Mouse (Mus musculus) midbrain, embryonic 15.5 days (tissue): ENCODE measurements around the gene Syt8. TPM values are rescaled to one million over a fixed set of nuclear protein-coding genes. Genes with fewer than 3 reads are reported as not detected.

Source experiments
- ATAC-seq: fragments of 200-750 bp; cut with Nextera tagmentation; replicated peaks from 2 replicates; pipeline ENCODE4 v1.8.0; 2017; ENCODE audit warnings: moderate TSS enrichment
- H3K27ac ChIP-seq: fragments of 300-500 bp; sonication (generic); 2 replicates; pipeline ENCODE4 v1.5.1; 2015; ENCODE audit warnings: mild to moderate bottlenecking, inconsistent platforms
- H3K27me3 ChIP-seq: fragments of 300-500 bp; sonication (generic); replicated peaks from 2 replicates; pipeline ENCODE4 v1.6.1; 2015; ENCODE audit warnings: inconsistent platforms
- H3K36me3 ChIP-seq: fragments of 300-500 bp; sonication (generic); replicated peaks from 2 replicates; pipeline ENCODE4 v1.6.1; 2015; ENCODE audit warnings: inconsistent platforms
- H3K4me1 ChIP-seq: fragments of 300-500 bp; sonication (generic); 2 replicates; pipeline ENCODE4 v1.6.1; 2015; ENCODE audit warnings: inconsistent platforms
- H3K4me2 ChIP-seq: fragments of 300-500 bp; sonication (generic); 2 replicates; pipeline ENCODE4 v1.6.1; 2015; ENCODE audit warnings: inconsistent platforms, mild to moderate bottlenecking, moderate library complexity
- H3K4me3 ChIP-seq: fragments of 300-500 bp; sonication (generic); 2 replicates; pipeline ENCODE4 v1.5.1; 2015; ENCODE audit warnings: mild to moderate bottlenecking, inconsistent platforms
- H3K9ac ChIP-seq: fragments of 300-500 bp; sonication (generic); 2 replicates; pipeline ENCODE4 v1.6.1; 2015; ENCODE audit warnings: mild to moderate bottlenecking, inconsistent platforms
- H3K9me3 ChIP-seq: fragments of 300-500 bp; sonication (generic); 2 replicates; pipeline ENCODE4 v1.6.1; 2016; ENCODE audit warnings: inconsistent platforms
- WGBS: fragments of 180-500 bp; shearing (Covaris S2); methylation state at CpG from one replicate; pipeline ENCODE4 v1.1.7; 2015; ENCODE audit warnings: mixed read lengths; 5-methylcytosine and 5-hydroxymethylcytosine counted together
- polyA plus RNA-seq: library from polyadenylated mRNA; unstranded; fragments of >200 nt; fragmentation: Nextera tagmentation; extraction: Ambion mirVana; gene quantifications from 2 replicates; pipeline ENCODE4 v1.2.1, GENCODE M21; 2015

The Syt8 gene
- polyA plus RNA-seq: not detected in 2 replicates

DNA sequence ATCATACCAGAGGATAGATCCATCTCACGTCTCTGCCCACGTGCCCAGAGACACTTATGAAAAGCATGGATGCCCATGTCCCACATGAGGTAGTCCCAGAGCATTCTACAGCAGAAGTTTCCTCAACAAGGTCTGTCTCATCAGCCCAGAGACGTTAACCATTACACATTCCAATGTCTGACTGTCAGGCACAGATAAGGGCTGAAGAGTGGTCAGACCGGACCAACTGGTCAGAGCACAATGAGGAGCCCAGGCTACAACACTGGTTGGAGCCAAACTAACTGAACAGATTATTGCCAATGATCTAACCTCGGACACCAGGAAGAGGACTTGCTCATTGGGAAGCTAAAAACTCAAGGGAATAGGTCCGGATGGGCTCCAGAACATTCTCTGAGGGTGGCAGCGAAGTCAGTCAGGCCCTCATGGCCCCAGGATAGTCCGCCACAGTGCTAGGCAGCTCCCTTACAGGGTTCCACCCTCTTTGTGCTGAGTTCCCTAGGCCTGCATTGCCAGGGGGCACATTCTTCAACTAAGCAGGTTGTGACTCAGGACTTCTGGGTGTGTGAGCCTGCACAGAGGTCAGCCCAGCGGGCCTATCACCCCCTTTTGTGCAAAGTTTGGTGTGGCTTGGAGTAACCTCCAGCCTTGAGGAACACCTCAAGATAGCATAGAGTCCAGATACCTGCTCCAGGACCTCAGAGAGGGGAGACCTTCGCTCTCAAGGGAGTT, at the start of gene Syt8:
Gene Syt8 (plus strand): TSS at position 714 of the 729 bp plus-strand sequence.
- no peak for ATAC-seq

GRCm38 (mm10) chr7:142385742-142386403, 48.8 kb upstream of the Syt8 start:
- Histone ChIP-seq H3K4me1 (peaks cover 19% of the 10 kb centered on the region), H3K9me3 (no peaks in the 10 kb centered on the region), H3K9ac (no peak overlapping the region), H3K4me2 (peak overlapping the region; percentile 81), H3K27ac (no peak overlapping the region), H3K27me3 (no peaks in the 10 kb centered on the region), H3K36me3 (peaks cover 25% of the 10 kb centered on the region), H3K4me3 (0 out of 2 replicates have a peak overlapping the region, but pooled peaks have one; percentile 91)
- WGBS: 92% methylated on average over 3 of the region's 3 CpGs
- no peak for ATAC-seq

More for the DNA sequence above, at the start of gene Syt8:
- H3K36me3 ChIP-seq: no peaks in the 10 kb centered on the region
- no peak within 1 kb of the TSS for H3K4me2 ChIP-seq
- no peak within 1 kb of the TSS for H3K9ac ChIP-seq
- WGBS: 88% methylated on average over 10 of the region's 10 CpGs
- H3K27ac ChIP-seq: no peak within 1 kb of the TSS
- no peaks in the 10 kb centered on the region for H3K27me3 ChIP-seq
- peaks cover 7% of the 10 kb centered on the region for H3K4me1 ChIP-seq
- H3K4me3 ChIP-seq: no peak within 1 kb of the TSS
- H3K9me3 ChIP-seq: no peaks in the 10 kb centered on the region

DNA sequence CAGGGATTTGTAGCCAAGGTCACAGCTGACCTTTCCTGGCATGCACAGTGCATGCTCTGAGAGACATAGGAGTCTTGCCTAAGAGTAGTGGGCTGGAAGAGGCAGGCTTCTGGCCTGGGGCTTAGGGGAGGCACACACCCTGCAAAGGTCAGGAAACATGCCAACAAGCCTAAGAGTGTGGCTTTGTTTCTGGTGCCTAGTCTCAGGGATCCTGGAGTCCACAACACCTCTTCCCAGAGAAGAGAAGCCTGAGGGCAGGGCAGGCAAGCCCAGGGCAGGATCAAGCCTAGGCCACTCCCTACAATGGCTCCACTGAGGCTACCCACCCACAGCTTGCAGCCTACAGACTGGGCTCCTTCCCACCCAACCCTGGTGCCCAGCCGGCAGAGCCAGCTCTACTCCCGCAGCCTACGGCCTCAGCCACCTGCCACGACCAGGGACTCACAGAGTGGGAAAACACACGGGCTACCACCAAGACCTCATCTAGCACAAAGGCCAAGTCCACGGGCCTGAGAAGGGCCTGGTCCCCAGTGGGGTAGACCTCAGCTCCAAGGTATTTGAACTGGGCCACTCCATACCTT, 47.9 kb upstream of the Syt8 start:
- H3K4me1 ChIP-seq: peaks cover 19% of the 10 kb centered on the region
- H3K4me2 ChIP-seq: peak overlapping the region; percentile 81
- 68% methylated on average over 6 of the region's 6 CpGs for WGBS
- H3K4me3 ChIP-seq: peak overlapping the region; percentile 91
- H3K9me3 ChIP-seq: no peaks in the 10 kb centered on the region
- no peak overlapping the region for H3K27ac ChIP-seq
- H3K27me3 ChIP-seq: no peaks in the 10 kb centered on the region
- ATAC-seq: 0 out of 2 replicates have a peak, but pooled peaks have one; percentile 2
- H3K9ac ChIP-seq: peak overlapping the region; percentile 83
- peaks cover 19% of the 10 kb centered on the region for H3K36me3 ChIP-seq

GRCm38 (mm10) chr7:142387419-142388148, 47.1 kb upstream of the Syt8 start, which contains the start of gene Ctsd:
TSS of gene Ctsd (minus strand) at chr7:142388038.
- peak; percentile 97 for ATAC-seq
- under 1% methylated on average over 55 of the region's 55 CpGs for WGBS
- H3K9me3 ChIP-seq: no peaks in the 10 kb centered on the region
- peak within 1 kb of the TSS; percentile 91 for H3K4me3 ChIP-seq
- H3K4me2 ChIP-seq: peak within 1 kb of the TSS; percentile 81
- H3K27ac ChIP-seq: peak within 1 kb of the TSS; percentile 75
- peaks cover 19% of the 10 kb centered on the region for H3K4me1 ChIP-seq
- H3K27me3 ChIP-seq: no peaks in the 10 kb centered on the region
- H3K36me3 ChIP-seq: peaks cover 11% of the 10 kb centered on the region
- H3K9ac ChIP-seq: peak within 1 kb of the TSS; percentile 83

DNA sequence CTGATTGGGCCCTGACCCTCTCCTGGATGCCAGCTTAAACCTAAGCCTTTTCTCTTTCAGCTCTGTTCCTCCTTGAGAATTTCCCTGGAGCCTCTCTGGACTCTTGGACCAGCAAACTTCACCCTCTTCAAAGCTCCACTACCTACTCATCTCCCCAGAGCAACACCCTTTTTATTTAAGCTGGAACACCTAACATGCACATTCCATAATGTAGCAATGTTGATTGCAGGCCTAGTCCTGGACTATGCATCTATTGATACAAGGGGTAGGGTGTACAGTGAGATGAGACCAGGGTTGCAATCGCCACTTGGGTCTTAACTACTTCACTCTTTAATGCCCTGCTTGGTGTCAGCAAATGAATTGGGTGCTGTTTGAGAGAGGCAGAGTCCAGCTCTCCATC, 46.5 kb upstream of the Syt8 start:
- peak overlapping the region; percentile 81 for H3K4me2 ChIP-seq
- H3K4me1 ChIP-seq: peaks cover 19% of the 10 kb centered on the region
- peak overlapping the region; percentile 83 for H3K9ac ChIP-seq
- no peaks in the 10 kb centered on the region for H3K9me3 ChIP-seq
- whole genome bisulfite sequencing: 87% methylated on average over 1 of the region's 1 CpGs
- ATAC-seq: peak; percentile 59; the same call in 1 of the 2 replicates
- peak overlapping the region; percentile 75 for H3K27ac ChIP-seq
- peak overlapping the region; percentile 91 for H3K4me3 ChIP-seq
- no peaks in the 10 kb centered on the region for H3K27me3 ChIP-seq
- H3K36me3 ChIP-seq: peaks cover 6% of the 10 kb centered on the region

DNA sequence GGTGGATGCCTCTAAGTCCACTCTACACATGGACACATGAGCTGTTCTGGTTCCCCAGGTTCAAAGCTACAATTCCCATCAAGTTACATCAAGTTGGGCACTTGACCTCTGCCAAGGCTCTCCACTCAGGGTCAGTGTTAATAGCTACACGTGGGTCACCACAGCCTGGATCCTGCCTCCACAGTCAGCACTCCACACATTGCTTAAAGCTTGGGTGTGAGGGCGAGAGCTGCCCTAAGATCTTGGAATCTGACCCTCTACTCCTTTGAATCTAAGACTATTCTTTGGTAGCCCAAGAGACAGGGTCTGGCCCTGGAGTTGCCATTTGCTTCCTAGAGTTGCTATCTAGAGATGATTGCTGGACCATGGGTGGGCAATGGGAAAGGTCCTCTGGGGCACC, 45.9 kb upstream of the Syt8 start:
- Histone ChIP-seq H3K27ac (no peak overlapping the region), H3K4me3 (no peak overlapping the region)
- 97% methylated on average over 2 of the region's 2 CpGs for WGBS

GRCm38 (mm10) chr7:142389961-142390650, 44.5 kb upstream of the Syt8 start:
- no peaks in the 10 kb centered on the region for H3K36me3 ChIP-seq
- H3K27ac ChIP-seq: no peak overlapping the region
- WGBS: 86% methylated on average over 3 of the region's 3 CpGs

More for the DNA sequence above, 45.9 kb upstream of the Syt8 start:
- peaks cover under 1% of the 10 kb centered on the region; the same call in 1 of the 2 replicates for H3K36me3 ChIP-seq
- H3K4me2 ChIP-seq: no peak overlapping the region
- no peak for ATAC-seq
- no peak overlapping the region for H3K9ac ChIP-seq
- no peaks in the 10 kb centered on the region for H3K9me3 ChIP-seq
- H3K4me1 ChIP-seq: peaks cover 19% of the 10 kb centered on the region
- H3K27me3 ChIP-seq: no peaks in the 10 kb centered on the region

GRCm38 (mm10) chr7:142391108-142391507, 43.5 kb upstream of the Syt8 start:
- H3K4me3 ChIP-seq: no peak overlapping the region

More at GRCm38 (mm10) chr7:142389961-142390650, 44.5 kb upstream of the Syt8 start:
- H3K9me3 ChIP-seq: no peaks in the 10 kb centered on the region
- peaks cover 19% of the 10 kb centered on the region for H3K4me1 ChIP-seq
- no peaks in the 10 kb centered on the region for H3K27me3 ChIP-seq
- no peak overlapping the region for H3K4me2 ChIP-seq
- H3K4me3 ChIP-seq: no peak overlapping the region
- H3K9ac ChIP-seq: no peak overlapping the region
- no peak for ATAC-seq

GRCm38 (mm10) chr7:142391609-142392008, 43.0 kb upstream of the Syt8 start:
- Histone ChIP-seq H3K4me1 (peaks cover 8% of the 10 kb centered on the region), H3K36me3 (no peaks in the 10 kb centered on the region), H3K27me3 (no peaks in the 10 kb centered on the region), H3K4me2 (no peak overlapping the region), H3K9ac (no peak overlapping the region), H3K9me3 (no peaks in the 10 kb centered on the region), H3K4me3 (no peak overlapping the region), H3K27ac (no peak overlapping the region)
- WGBS: 60% methylated on average over 4 of the region's 4 CpGs
- no peak for ATAC-seq

More at GRCm38 (mm10) chr7:142391108-142391507, 43.5 kb upstream of the Syt8 start:
- no peak overlapping the region for H3K4me2 ChIP-seq
- H3K4me1 ChIP-seq: peaks cover 13% of the 10 kb centered on the region
- no peaks in the 10 kb centered on the region for H3K9me3 ChIP-seq
- H3K36me3 ChIP-seq: no peaks in the 10 kb centered on the region
- H3K9ac ChIP-seq: no peak overlapping the region
- H3K27me3 ChIP-seq: no peaks in the 10 kb centered on the region
- no peak overlapping the region for H3K27ac ChIP-seq
- 78% methylated on average over 3 of the region's 3 CpGs for WGBS
- no peak for ATAC-seq

DNA sequence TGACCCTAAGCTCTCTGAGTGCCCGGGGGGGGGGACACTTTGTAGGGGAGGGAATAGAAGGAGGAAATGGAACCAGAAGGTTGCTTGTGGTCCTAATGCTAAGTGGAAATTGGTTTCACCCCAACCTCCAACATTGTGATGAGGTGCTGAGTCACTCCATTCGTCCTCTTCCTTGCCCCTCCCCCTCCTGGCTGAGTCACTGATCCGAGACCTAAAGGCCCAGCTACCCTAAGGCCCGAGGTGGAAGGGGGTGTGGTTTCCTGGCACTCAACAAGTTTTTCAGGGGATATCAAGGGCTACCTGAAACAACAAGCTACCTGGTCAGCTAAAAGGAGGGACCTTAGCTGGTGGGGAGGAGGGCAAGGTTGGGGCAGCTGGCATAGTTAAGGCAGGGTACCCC, 41.5 kb upstream of the Syt8 start:
- H3K36me3 ChIP-seq: no peaks in the 10 kb centered on the region
- H3K27ac ChIP-seq: no peak overlapping the region
- no peak overlapping the region for H3K4me2 ChIP-seq
- no peak overlapping the region for H3K4me3 ChIP-seq
- no peak overlapping the region for H3K9ac ChIP-seq
- no peak for ATAC-seq
- H3K9me3 ChIP-seq: no peaks in the 10 kb centered on the region
- no peaks in the 10 kb centered on the region; the same call in 1 of the 2 replicates for H3K4me1 ChIP-seq
- H3K27me3 ChIP-seq: no peaks in the 10 kb centered on the region
- WGBS: 21% methylated on average over 4 of the region's 4 CpGs
